Mouse (Mus musculus) lung, postnatal 0 days (tissue): ENCODE results near the gene Pnpla5. TPM values are rescaled to one million over a fixed set of nuclear protein-coding genes. Genes with fewer than 3 reads are reported as not detected.

ENCODE experiments used
- ATAC-seq: fragments of 200-750 bp; cut with Nextera tagmentation; 2 replicates; pipeline ENCODE4 v1.8.0; 2017; ENCODE audit warnings: moderate library complexity
- DNase-seq: peaks from one replicate; pipeline ENCODE4 v3.0.0-alpha.2; 2016; ENCODE audit warnings: low spot score
- H3K27ac ChIP-seq: fragments of 300-500 bp; sonication (generic); 2 replicates; pipeline ENCODE4 v1.5.1; 2014; ENCODE audit warnings: antibody characterized with exemption, mild to moderate bottlenecking, low read length, mixed read lengths
- H3K27me3 ChIP-seq: fragments of 300-500 bp; sonication (generic); replicated peaks from 2 replicates; pipeline ENCODE4 v1.6.1; 2014; ENCODE audit warnings: low read length, mixed read lengths; ENCODE audit not compliant: insufficient read depth
- H3K36me3 ChIP-seq: fragments of 300-500 bp; sonication (generic); 2 replicates; pipeline ENCODE4 v1.6.1; 2014; ENCODE audit warnings: low read length, mixed read lengths; ENCODE audit not compliant: insufficient read depth
- H3K4me1 ChIP-seq: fragments of 300-500 bp; sonication (generic); 2 replicates; pipeline ENCODE4 v1.6.1; 2014; ENCODE audit warnings: antibody characterized with exemption, low read depth, low read length, mixed read lengths; ENCODE audit not compliant: insufficient read depth
- H3K4me2 ChIP-seq: fragments of 300-500 bp; sonication (generic); replicated peaks from 2 replicates; pipeline ENCODE4 v1.6.1; 2014; ENCODE audit warnings: low read depth, mild to moderate bottlenecking, low read length, moderate library complexity, mixed read lengths
- H3K4me3 ChIP-seq: fragments of 300-500 bp; sonication (generic); 2 replicates; pipeline ENCODE4 v1.5.1; 2014; ENCODE audit warnings: low read depth, low read length
- H3K9ac ChIP-seq: fragments of 300-500 bp; sonication (generic); replicated peaks from 2 replicates; pipeline ENCODE4 v1.6.1; 2014; ENCODE audit warnings: low read depth, mild to moderate bottlenecking
- H3K9me3 ChIP-seq: fragments of 300-500 bp; sonication (generic); 2 replicates; pipeline ENCODE4 v1.6.1; 2016; ENCODE audit warnings: low read length, mixed read lengths
- CTCF ChIP-seq: IDR thresholded peaks from 2 replicates; pipeline ENCODE4 v1.5.1; 2016; ENCODE audit warnings: antibody characterized with exemption, mild to moderate bottlenecking
- EP300 ChIP-seq: IDR thresholded peaks from 2 replicates; pipeline ENCODE4 v1.6.1; 2016; ENCODE audit warnings: antibody characterized with exemption, mild to moderate bottlenecking, control low read depth
- WGBS: fragments of 180-500 bp; shearing (Covaris S2); extraction: QIAGEN DNeasy Blood & Tissue Kit; methylation state at CpG from one replicate; pipeline ENCODE4 v1.1.7; 2014; 5-methylcytosine and 5-hydroxymethylcytosine counted together
- polyA plus RNA-seq: library from polyadenylated mRNA; unstranded; fragments of >200 nt; fragmentation: Nextera tagmentation; extraction: Ambion mirVana; gene quantifications from 2 replicates; pipeline ENCODE4 v1.2.1, GENCODE M21; 2015

Pnpla5 gene
- not detected in 2 replicates for polyA plus RNA-seq

DNA sequence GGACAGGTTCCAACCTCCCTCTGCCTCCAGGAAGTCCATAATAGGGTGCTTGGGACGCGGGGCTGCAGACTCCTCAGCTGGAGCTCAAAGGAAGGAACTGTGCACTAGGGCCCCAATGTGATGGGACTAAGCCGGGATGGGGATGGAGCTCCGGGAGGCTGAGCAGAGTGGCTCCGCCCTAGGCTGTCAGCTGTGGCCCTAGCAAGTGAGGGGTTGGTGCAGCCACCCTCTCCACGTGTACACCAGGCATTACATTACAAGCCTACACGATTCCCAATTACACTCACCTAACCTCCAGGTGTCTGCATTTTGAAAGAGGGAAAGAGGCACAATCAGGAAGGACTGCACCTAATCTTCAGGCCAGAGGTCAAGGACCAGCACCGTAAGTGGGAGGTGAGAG is at the start of gene Pnpla5:
TSS of gene Pnpla5 (minus strand) at position 101 of the 400 bp plus-strand sequence.
- no peaks in the 10 kb centered on the region for H3K4me1 ChIP-seq
- TF ChIP-seq CTCF (no peak), EP300 (no peak)
- 47% methylated on average over 8 of the region's 8 CpGs for WGBS

GRCm38 (mm10) chr15:84171166-84171565 is 48.2 kb upstream of the Pnpla5 start:
- no peak overlapping the region for H3K27ac ChIP-seq
- no peaks in the 10 kb centered on the region for H3K4me1 ChIP-seq
- no peaks in the 10 kb centered on the region for H3K36me3 ChIP-seq
- no peak for DNase-seq
- H3K9ac ChIP-seq, result no peak overlapping the region
- ATAC-seq, result no peak
- no peaks in the 10 kb centered on the region for H3K9me3 ChIP-seq
- WGBS, result 73% methylated on average over 7 of the region's 7 CpGs
- H3K4me2 ChIP-seq, result no peak overlapping the region
- H3K27me3 ChIP-seq, result no peaks in the 10 kb centered on the region
- H3K4me3 ChIP-seq, result no peak overlapping the region
- TF ChIP-seq CTCF (no peak), EP300 (no peak)

More for the DNA sequence above, at the start of gene Pnpla5:
- no peak within 1 kb of the TSS for H3K27ac ChIP-seq
- no peaks in the 10 kb centered on the region for H3K9me3 ChIP-seq
- no peaks in the 10 kb centered on the region for H3K27me3 ChIP-seq
- ATAC-seq, result no peak
- no peak for DNase-seq
- H3K9ac ChIP-seq, result no peak within 1 kb of the TSS
- no peaks in the 10 kb centered on the region for H3K36me3 ChIP-seq
- H3K4me2 ChIP-seq, result no peak within 1 kb of the TSS
- H3K4me3 ChIP-seq, result no peak within 1 kb of the TSS

DNA sequence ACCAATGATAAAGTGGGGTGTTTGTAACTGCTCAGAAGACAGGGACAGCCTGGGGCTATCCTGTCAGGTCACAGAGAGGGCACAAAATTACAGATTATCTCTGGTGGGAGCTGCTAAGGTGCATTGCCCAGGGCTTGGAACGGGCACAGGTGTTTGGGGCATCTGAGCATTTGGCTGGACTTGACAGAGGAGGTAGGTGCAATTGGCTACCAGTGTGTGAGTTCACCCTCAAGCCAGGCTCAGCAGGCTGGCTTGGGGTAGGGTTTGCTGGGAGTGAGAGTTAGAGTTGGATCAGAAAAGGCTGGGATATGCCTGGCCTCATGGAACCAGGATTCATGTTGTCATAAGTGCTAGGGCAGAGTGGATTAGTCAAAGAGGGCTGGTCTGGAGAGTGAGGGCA is 46.5 kb upstream of the Pnpla5 start:
- H3K27ac ChIP-seq, result no peak overlapping the region
- H3K4me1 ChIP-seq, result no peaks in the 10 kb centered on the region
- TF ChIP-seq EP300 (no peak), CTCF (no peak)
- no peaks in the 10 kb centered on the region for H3K9me3 ChIP-seq
- H3K9ac ChIP-seq, result no peak overlapping the region
- WGBS, result 71% methylated on average over 1 of the region's 1 CpGs
- no peaks in the 10 kb centered on the region for H3K27me3 ChIP-seq
- H3K4me3 ChIP-seq, result no peak overlapping the region
- DNase-seq, result no peak
- H3K36me3 ChIP-seq, result no peaks in the 10 kb centered on the region
- ATAC-seq, result no peak
- H3K4me2 ChIP-seq, result no peak overlapping the region

- ATAC-seq (peak; percentile 47), DNase-seq (peak; percentile 39)
- 2% methylated on average over 28 of the region's 28 CpGs for WGBS
- H3K4me2 ChIP-seq, result peak overlapping the region; percentile 54
- H3K4me1 ChIP-seq, result no peaks in the 10 kb centered on the region
- no peaks in the 10 kb centered on the region for H3K27me3 ChIP-seq
- no peak overlapping the region for H3K9ac ChIP-seq
- no peak for TF ChIP-seq EP300
- no peak for TF ChIP-seq CTCF
- H3K36me3 ChIP-seq, result no peaks in the 10 kb centered on the region
- peak overlapping the region; percentile 28 for H3K4me3 ChIP-seq
- no peak overlapping the region for H3K27ac ChIP-seq
- H3K9me3 ChIP-seq, result no peaks in the 10 kb centered on the region
Measured at GRCm38 (mm10) chr15:84168170-84169161, 45.5 kb upstream of the Pnpla5 start.

- 2% methylated on average over 28 of the region's 28 CpGs for WGBS
- H3K27ac ChIP-seq, result no peak within 1 kb of the TSS
- TF ChIP-seq CTCF (peak; percentile 61), EP300 (no peak)
- no peaks in the 10 kb centered on the region for H3K9me3 ChIP-seq
- no peaks in the 10 kb centered on the region for H3K27me3 ChIP-seq
- ATAC-seq, result peak; percentile 99
- no peak within 1 kb of the TSS for H3K9ac ChIP-seq
- no peaks in the 10 kb centered on the region for H3K36me3 ChIP-seq
- no peaks in the 10 kb centered on the region for H3K4me1 ChIP-seq
- DNase-seq, result peak; percentile 98
- H3K4me2 ChIP-seq, result peak within 1 kb of the TSS; percentile 54
- peak within 1 kb of the TSS; percentile 28 for H3K4me3 ChIP-seq
Measured at GRCm38 (mm10) chr15:84167600-84167999, 44.6 kb upstream of the Pnpla5 start, which contains the start of gene Pnpla3. Gene Pnpla3, plus strand, starts transcription at chr15:84167837.

DNA sequence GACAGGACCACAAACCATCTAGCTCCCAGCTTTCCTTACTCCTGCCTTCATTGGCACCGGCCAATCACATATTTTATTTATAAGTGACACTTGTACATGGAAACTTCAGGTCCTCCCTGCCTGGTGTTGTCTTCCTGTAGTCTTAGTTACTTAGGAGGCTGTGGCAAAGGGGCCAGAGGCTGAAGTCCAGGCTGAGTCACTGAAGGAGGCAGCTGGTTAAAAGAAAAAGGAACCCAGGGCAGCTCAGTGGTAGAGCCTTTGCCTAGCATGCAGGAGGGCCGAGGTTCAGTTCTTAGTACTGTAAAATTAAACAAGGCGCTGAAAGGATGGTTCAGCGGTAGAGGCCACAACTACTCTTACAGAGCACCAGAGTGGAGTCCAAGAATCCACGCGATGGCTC is 43.8 kb upstream of the Pnpla5 start:
- Histone ChIP-seq H3K9me3 (no peaks in the 10 kb centered on the region), H3K27ac (no peak overlapping the region), H3K4me1 (no peaks in the 10 kb centered on the region), H3K36me3 (no peaks in the 10 kb centered on the region), H3K9ac (no peak overlapping the region), H3K4me3 (no peak overlapping the region), H3K27me3 (no peaks in the 10 kb centered on the region), H3K4me2 (no peak overlapping the region)
- ATAC-seq, result no peak
- TF ChIP-seq EP300 (no peak), CTCF (no peak)
- 71% methylated on average over 6 of the region's 6 CpGs for WGBS
- no peak for DNase-seq
